Mouse (Mus musculus) small intestine, adult 2 months (tissue): ENCODE measurements around the gene Samd4.

Experiments
- CTCF ChIP-seq: fragments of 200-500 bp; IDR thresholded peaks from 2 replicates; pipeline ENCODE4 v1.5.1; 2012; ENCODE audit warnings: low read depth, mild to moderate bottlenecking, control low read depth, inconsistent platforms, low read length, moderate library complexity, mixed read lengths; ENCODE audit not compliant: insufficient replicate concordance, insufficient read length; ENCODE audit errors: extremely low read depth
- POLR2A ChIP-seq: fragments of 200-500 bp; IDR thresholded peaks from 2 replicates; pipeline ENCODE4 v1.6.1; 2012; ENCODE audit warnings: low read depth, mild to moderate bottlenecking, control low read depth, inconsistent platforms, low read length, moderate library complexity

GRCm38 (mm10) chr14:47033423-47033822 is 150.8 kb downstream of the Samd4 start:
- TF ChIP-seq POLR2A (no peak), CTCF (no peak)
